Mouse (Mus musculus) kidney, adult 2 months (tissue): ENCODE data around the gene Abca7.
A peak's percentile ranks its signal among the peaks of the same experiment; 100 is the strongest.

Source experiments
- CTCF ChIP-seq: fragments of 200-500 bp; conservative IDR thresholded peaks from 2 replicates; pipeline ENCODE4 v1.5.1; 2011; ENCODE audit warnings: low read depth, mild to moderate bottlenecking, control low read depth, low read length, moderate library complexity, mixed read lengths; ENCODE audit not compliant: insufficient read depth, insufficient read length
- POLR2A ChIP-seq: fragments of 200-500 bp; IDR thresholded peaks from one replicate; pipeline ENCODE4 v1.6.1; 2011; ENCODE audit warnings: low read depth, low read length, control low read depth

DNA sequence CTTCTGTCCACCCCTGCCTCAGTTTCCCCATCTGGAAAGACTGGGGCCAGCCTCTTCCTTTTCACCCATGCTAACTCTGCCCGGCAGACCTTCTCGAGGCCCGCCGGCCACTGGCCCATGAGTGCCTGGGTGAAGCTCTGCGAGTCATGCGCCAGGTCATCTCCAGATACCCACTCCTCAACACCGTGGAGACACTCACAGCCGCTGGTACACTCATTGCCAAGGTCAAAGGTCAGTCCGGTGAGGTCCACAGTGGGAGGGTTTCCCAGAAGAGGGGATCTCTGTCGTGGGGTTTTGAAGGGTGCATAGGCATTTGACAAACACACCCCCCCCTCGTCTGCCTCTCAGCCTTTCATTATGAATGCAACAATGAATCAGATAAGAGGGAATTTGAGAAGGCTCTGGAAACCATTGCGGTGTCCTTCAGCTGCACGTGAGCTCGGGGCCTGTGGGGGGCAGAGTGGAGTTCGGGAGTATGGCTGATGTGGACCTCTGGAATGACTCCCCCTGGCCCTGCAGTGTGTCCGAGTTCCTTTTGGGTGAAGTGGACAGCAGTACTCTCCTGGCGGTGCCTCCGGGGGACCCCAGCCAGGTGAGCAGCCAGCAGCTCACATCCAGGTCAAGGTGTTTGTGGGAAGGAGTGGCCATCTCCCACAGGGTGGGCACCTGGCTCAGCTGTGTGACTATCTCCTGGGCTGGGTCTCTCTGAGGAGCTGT lies 24.5 kb downstream of the Abca7 start:
- no peak for TF ChIP-seq POLR2A
- 0 out of 2 replicates have a peak, but pooled peaks have one; percentile 9 for TF ChIP-seq CTCF
